Mouse (Mus musculus) cerebral cortex, adult 2 months (tissue): ENCODE measurements around the gene Il17re.

Source experiments
- WGBS: fragments of 180-500 bp; shearing (Covaris S2); methylation state at CpG from one replicate; pipeline ENCODE4 v1.1.7; 2018; 5-methylcytosine and 5-hydroxymethylcytosine counted together

The Il17re gene

DNA sequence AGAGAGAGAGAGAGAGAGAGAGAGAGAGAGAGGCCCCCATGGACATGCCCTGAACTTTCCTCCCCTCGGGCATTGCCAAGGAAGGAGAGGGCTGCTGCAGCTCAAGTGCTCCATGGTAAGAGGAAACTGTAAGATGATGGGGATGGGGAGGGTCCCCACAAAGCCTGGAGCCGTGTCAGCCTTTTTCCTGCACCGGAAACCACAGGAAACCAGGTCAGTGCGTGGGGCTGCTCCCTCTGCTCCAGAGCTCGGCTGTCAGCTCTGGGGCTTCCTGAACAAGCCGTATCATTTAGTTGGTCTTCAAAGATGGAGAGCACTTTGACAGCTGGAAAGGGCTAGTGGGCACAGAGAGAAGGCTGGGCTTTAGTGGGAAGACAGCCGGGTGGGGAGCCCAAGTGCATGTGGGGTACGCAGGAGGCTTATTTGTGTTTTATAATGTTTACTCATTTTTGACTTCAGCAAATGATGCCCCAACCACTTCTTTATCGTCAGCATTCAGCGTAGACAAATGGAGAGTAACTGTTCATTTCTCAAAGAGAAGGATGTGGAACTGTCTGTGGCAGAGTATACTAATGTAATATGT is at the start of gene Il17re:
Gene Il17re, plus strand, starts transcription at position 533 of the 583 bp plus-strand sequence.
- 76% methylated on average over 10 of the region's 10 CpGs for WGBS

DNA sequence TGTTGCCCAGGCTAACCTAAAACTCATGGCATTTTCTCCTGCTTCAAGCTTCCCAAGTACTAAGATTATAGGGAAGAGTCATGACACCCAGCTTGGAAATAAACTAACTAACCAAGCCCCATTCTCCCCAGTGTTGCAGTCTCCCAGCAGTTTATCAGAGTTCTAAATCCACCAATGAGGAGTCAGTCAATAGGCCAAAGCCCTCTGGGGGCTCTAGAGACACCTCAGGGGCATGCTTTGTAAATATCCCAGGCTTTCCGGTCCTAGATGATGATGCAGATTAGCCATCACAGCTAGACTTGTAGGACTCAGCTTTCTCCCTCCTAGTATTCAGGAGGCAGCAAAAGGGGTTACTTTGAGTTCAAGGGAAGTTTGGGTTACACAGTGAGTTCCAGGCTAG is 48.3 kb upstream of the Il17re start:
- WGBS: 85% methylated on average over 1 of the region's 1 CpGs

DNA sequence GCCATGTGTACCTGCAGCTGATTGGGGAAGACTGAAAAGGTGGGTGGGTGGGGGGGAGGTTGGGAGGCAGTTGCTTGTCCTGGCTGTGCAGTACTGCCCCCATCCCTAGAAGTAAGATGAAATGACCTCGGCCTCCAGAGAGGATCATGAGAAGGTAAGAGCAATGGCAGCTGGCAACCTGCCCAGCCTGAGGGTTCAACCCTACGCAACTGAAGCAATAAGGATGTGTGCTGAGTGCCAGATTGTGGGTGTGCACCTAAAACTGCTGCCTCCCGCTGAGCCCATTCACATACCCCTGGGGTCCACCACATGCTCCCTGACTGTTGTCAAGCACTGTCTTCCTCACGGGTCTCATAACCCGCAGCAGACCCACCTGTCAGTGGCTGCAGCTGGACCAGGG is 41.9 kb upstream of the Il17re start:
- WGBS: 62% methylated on average over 5 of the region's 5 CpGs

DNA sequence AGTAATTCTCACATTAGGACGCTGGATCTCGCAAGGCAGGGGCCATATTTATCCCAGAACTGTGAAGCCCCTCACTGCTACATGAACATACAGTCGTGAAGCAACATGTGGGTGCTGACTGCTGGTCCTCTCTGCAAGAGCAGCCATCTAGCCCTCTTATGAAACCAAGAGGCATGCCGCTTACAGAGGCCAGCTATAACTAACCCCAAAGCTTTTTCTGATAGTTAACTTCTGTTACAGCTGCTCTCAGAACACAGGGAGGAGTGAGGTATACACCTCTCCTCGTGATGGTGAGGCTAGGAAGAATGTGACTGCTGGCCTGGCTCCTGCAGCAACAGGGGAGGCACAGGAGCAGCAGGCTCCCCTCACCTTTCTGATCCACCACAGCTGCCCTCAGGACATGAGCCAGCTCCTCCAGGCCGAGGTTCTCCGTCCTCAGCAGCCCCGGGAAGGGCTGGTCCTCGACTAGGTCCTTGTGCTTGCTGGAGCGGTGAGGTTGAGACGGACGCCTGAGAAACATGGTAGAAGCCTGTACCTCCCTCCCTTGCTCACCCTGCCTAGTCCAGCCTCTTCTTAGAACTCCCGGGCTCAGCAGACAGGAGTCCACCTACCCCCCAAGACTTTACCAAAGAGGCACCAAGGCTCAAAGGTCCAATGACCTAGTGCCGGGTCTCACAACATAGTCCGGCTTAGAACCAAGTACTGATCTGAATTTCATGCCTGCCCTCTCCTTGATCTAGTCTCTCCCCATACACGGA is 39.7 kb upstream of the Il17re start:
- 6% methylated on average over 16 of the region's 16 CpGs for WGBS

DNA sequence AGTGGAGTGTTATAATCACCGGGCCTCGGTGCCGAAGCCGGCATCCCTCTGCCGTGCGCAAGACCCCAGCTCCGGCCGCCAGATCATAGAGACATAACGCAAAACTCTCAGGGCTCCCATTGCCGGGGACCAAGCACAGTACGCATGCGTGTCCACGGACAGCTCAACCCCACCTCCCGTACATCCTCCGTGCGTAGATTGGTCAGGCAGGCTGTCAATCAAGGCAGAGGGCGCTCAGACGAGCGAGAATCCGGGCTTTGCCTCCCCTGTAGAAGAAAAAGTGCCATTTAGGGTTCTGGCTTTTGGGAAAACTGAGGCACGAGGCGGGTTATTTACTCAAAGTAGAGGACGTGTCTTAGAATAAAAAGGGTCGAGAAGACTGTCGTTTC is 39.1 kb upstream of the Il17re start, which contains the start of gene Rpusd3:
Gene Rpusd3, minus strand, starts transcription at position 142 of the 389 bp plus-strand sequence.
- under 1% methylated on average over 25 of the region's 25 CpGs for WGBS

DNA sequence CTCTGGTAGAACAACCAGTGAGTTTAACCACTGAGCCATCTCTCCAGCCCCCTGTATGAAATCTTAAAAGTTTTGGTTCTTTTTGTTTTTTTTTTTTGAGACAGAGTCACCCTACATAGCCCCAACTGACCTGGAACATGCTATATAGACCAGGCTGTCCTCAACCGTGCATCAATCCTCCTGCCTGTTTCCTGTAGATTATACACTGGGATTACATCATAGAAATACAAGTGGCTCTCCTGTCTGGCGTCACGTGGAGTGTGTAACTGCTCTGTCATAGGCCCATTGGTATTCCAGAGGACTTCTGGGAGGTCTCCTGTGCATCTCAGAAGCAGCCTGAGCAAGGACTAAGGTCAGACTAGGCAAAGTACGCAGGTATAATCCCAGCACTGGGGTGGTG is 35.3 kb upstream of the Il17re start:
- WGBS: 71% methylated on average over 4 of the region's 4 CpGs

DNA sequence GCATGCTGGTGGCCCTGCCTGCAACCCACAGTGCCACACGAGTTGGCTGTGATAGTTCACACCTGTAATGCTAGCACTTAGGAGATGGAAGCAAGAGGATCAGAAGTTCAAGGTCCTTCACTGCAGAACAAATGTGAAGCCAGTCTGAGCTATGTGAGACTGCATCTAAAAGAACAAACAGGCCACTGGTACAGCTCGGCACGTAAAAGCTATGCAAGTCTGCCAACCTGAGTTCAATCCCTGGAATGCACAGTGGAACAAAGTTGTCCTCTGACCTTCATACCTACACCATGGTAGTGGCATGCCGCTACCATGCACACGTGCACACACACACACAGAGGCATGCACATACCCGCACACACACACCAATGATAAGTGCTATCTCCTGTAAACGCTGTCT is 34.1 kb upstream of the Il17re start:
- WGBS: 89% methylated on average over 7 of the region's 7 CpGs

DNA sequence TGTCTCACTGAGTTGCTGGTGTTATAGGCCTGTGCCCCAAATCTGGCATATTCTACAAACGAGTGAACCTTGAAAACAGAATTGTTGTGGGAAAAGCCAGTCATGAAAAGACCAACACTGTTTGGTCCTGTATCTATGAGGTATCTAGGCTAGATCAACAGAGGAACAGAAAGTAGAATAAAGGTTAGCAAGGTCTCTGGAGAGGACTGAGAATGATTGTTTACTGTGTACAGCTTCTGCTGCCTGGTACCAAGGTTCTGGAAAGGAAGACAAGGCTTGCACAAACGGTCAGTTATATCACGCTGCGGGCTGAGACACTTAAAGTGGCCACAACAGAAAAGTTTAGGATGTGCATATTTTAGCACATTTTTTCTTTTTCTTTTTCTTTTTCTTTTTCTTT is 31.6 kb upstream of the Il17re start:
- WGBS: 90% methylated on average over 4 of the region's 4 CpGs

DNA sequence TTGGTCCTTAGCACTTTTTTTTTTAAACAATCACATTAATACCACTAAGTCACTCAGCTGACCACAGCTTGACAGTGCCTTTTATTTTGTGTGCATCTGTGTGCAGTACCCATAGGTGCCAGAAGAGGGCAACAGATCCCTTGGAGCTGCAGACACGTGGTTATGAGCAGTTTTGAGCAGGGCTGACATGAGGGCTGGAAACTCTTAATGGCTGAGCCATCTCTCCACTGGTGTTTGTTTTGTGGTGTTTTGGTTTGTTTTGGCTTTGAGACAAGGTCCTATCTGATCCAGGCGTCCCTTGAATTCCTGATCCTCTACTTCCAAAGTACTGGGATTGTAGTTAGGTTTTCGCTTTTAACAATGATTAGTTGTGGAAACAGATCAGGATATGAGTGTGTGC is 30.9 kb upstream of the Il17re start:
- 61% methylated on average over 3 of the region's 3 CpGs for WGBS

DNA sequence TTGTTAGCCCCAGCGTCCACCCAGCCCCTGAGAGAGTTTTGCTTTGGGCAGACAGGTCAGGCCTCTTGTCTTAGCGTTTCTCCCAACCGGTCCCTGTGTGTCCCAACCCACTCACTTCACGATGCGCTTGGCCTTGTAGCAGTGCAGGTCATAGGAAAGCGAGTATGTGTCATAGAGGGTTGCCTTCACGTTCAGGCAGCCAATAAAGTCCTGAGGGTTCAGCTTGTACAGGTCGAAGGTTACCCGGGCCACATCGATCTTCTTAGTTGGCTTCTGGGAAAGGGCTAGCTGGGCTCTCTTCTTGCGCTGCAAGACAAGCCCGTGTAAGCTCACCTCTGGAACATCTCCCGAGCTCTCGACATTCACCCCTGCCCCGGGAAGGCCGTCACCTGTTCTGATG is 30.3 kb upstream of the Il17re start:
- 97% methylated on average over 16 of the region's 16 CpGs for WGBS

DNA sequence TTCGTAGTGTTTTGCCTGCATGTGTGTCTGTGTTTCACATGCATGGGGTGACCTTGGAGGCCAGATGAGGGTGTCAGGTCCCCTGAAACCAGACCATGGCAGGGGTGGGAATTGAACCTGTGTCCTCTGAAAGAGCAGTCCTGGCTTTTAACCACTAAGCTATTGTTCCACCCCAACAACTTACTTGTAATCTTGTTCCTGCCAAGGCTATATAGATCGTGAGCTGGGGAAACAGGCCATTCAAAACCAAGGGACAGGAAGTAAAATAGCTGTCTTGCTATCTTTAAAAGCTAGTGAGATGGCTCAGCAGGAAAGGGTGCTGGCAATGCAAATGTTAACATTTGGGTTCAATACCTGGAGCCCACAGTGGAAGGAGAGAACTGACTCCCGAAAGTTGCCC is 28.3 kb upstream of the Il17re start:
- 83% methylated on average over 3 of the region's 3 CpGs for WGBS

DNA sequence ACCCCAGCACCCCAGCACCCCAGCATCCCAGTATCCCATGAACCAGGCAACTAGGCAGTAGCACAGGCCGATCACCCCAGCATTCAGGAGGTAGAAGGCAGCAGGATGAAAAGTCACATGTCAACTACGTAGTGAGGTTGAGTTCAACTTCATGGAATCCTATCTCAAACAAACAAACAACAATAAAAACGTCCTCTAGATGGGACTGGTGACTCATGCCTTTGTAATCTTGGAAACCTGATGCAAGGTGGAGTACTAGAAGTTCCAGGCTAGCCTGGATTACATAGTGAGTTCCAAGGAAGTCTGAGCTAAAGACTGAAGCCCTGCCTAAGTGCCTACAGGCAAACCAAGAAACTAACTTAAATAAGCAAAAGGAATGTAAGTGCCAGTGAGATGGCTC is 27.4 kb upstream of the Il17re start:
- 67% methylated on average over 3 of the region's 3 CpGs for WGBS

DNA sequence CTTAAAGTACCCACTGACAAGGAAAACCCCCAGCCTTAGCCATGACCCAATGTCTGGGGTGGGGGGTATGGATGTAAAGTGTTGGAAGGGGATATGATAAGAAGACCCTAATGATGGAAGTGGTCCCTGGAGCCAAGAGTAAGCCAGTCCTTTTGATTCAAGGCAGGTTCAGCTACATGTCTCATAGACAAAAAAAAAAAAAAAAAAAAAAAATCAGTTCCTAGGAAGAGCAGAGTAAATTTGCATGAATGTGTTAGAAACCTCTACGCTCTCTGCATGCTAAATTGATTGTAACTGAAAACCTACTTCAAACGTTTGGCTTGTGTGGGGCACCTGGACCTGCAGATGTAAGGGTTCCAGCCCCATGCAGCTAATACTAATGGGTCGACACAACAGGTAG is 26.5 kb upstream of the Il17re start:
- WGBS: 46% methylated on average over 3 of the region's 3 CpGs

DNA sequence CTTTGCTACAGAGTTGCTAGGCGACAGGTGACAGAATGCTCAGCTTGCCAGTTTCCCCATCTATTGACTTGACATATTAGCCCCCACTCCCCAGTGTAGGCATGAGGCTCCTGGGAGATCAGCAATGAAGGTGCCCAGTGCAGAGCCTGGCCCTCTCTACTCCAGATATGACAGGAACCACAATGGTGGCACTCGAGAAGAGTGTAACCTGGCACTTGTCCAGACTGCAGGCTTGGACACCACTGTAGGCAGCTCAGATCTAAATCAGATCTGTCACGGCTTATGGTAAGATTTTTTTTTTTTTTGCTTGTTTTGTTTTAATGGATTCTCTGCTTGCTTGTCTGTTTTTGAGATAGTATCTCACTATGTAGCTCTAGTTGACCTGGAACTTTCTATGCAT is 24.6 kb upstream of the Il17re start:
- WGBS: 61% methylated on average over 3 of the region's 3 CpGs

DNA sequence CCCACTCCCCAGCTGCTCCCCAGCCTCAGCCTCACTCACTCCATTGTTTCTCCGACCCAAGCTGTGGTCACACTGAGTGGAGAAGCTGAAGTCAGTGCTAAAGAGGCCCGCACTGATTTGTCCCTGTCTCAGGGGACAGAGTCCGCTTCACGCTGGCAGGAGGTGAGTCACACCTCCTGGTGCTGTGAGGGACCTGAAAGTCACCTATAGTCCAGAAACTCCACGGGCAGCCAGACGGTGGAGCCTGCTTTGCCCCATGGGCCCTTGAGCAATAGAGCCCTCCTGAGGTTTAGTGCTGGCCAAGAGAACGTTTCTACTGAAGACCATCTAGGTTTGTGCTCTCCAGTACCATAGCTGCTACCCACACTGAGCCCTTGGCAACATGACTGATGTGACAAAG is 23.6 kb upstream of the Il17re start:
- 75% methylated on average over 7 of the region's 7 CpGs for WGBS

DNA sequence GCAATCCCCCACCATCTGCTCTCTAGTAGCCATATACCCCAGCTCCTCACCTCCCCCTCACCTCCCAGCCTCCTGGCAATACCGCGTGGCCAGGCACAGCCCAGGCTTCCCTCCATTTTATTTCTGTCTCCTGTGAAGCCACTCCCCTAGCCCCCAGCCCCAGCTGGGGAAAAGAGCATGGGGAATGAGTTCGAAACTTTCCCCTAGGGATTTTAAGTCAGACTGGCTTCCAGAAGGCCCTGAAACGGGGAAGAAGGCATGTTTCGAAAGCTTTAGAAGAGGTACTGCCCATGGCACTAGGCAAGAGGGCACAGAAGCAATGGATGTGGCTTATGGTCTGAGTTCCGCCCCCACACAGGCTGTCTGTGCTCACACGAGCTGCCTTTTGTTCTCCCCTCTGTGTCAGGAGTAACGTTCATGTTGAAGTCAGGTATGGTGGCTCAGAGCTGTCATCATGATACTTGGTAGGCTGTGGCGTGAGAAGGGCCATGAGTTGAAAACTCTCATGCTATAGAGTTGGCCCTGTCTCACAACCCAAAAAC is 22.5 kb upstream of the Il17re start, which contains the start of gene Cidec:
Gene Cidec, minus strand, starts transcription at position 97 of the 542 bp plus-strand sequence.
- 80% methylated on average over 9 of the region's 9 CpGs for WGBS

DNA sequence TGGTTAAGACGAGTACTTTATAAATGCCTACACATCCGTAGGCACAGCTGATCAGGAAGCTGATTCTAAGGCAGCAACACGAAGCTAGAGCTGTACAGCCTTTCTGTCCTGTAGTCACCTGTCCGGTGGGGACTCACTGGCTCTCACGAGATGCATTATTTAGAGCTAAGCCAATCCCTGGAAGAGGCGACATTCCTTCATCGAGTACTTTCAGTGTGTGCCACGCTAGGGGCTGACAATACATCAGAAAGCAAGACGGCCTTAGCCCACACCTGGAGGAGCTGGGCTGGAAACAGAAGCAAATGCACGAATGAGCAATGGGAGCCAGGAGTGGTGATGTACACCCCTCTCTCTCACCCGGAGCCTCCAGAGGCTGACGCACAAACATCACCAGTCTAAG is 21.1 kb upstream of the Il17re start:
- WGBS: 83% methylated on average over 12 of the region's 12 CpGs

DNA sequence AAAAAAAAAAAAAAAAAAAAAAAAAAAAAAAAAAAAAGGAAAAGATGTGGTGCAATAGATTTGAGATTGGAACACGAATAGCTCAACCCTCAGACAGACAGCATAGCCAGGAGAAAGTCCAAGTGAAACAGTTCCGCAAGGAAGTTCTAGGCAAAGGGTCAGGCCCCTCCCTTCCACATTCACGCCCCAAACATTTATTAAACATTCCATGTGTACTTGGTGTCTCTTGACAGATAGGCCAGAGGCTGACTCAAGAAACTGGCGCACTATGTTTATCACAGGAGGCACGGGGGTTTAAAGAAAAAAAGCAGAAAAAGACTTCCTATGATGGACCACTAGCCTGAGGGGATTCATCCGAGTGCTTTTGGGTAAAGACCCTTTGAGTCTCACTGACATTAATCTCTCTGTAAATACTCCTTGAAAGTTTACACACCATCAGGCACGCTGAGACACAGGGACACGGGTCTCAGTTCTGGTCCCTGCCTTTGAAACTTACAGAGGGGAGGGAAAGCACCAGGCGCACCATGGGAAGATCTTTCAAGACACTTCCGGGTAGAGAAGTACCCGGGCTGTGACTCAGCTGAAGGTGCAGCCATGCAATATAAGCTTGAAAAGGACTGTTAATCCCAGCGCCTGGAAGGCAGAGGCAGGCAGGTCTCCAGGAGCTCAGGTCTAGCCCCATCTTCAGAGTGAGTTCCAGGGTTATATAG is 19.4 kb upstream of the Il17re start:
- WGBS: 71% methylated on average over 12 of the region's 12 CpGs

DNA sequence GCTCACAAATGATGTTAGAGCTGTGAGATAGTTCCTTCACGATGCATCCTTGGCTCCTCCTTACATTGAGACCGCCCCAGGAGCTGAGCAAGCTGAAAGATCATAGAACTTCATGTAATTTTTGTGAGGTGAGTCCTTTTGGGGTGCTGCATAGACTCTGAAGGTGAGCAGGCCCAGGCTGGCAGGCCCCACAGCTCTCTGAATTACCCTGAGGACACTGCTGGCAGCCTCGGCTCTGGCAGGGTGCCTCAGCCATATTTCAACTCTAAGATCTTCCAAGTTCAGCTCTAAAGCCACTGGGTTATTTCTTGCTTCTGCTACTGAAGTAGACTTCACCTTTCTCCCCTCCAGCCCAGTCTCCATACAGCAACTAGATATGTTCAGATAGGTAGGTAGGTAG is 17.6 kb upstream of the Il17re start:
- WGBS: 88% methylated on average over 3 of the region's 3 CpGs

DNA sequence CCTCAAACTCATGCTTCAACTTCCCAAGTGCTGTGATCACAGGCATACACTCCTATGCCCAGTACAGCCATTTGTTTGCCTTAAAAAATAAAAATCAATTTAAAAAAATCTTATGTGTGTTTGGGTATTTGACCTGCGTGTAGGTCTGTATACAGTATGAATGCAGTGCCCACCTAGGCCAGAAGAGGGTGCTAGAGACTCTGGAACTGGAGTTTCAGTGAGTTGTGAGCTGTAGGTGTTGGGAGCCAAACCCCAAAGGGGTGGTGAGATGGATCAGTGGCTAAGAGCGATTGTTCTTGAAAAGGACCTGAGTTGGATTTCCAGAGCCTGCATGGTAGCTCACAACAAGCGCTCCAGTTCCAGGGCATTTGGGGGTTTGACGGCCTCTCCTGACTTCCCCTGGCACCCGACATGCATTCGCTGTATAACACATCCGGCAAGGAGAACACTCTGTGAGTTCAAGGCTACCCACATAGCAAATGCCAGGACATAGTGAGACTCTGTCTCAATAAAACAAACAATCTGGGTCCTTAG is 17.1 kb upstream of the Il17re start:
- WGBS: 51% methylated on average over 7 of the region's 7 CpGs

DNA sequence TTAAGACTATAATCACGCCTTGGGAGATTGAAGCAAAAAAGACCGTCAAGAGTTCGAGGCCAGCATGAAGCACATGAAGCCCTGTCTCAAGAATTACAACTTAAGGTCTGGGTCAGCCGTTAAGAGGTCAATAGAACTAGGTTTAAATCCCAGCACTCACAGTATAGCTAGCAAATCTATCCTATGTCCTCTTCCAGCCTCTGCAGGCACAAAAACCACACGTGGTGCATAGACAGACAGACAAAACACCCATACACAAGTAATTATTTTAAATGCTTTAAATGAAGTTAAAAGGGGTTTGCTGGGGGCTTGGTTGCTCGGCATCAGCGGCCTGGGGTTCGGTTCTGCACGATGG is 16.2 kb upstream of the Il17re start:
- 35% methylated on average over 9 of the region's 9 CpGs for WGBS

DNA sequence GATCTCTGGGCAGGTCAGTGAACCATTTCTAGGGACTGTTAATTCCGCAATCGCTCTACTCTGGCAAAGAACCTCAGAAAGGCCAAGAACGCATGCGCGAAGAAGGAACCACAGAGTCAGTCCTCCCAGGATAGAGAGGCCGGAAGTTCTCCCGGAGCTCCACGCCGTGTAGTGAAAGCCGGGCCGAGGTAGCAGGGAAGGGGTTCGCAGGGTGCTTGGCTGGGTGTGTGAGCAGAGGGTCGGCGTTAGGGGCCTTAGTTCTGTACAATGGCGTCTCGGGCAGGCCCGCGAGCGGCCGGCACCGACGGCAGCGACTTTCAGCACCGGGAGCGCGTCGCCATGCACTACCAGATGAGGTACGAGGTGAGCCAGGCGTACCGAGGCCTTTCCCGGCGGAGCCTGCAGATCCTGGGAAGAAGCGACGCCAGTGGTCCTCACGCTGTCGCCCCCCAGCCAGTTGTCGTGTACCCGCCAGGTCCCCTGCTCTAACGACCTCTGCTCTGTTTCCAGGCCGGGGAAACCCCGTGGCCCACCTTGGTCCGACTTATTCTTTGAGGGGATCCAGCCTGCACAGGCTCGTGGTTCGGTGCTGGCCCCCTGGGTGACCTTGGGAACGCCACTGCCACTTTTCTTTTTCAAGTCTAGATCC is 15.7 kb upstream of the Il17re start, which contains the start of gene Jagn1:
Gene Jagn1, plus strand, starts transcription at position 128 of the 649 bp plus-strand sequence.
- under 1% methylated on average over 45 of the region's 45 CpGs for WGBS
